Mouse (Mus musculus): Measurements from ENCODE around the gene Ccnf. TPM values are rescaled to one million over a fixed set of nuclear protein-coding genes. Genes with fewer than 3 reads are reported as not detected.

Ccnf gene
- 1 to 10 TPM; 8.0 to 8.6 TPM for total RNA-seq (2023)

DNA sequence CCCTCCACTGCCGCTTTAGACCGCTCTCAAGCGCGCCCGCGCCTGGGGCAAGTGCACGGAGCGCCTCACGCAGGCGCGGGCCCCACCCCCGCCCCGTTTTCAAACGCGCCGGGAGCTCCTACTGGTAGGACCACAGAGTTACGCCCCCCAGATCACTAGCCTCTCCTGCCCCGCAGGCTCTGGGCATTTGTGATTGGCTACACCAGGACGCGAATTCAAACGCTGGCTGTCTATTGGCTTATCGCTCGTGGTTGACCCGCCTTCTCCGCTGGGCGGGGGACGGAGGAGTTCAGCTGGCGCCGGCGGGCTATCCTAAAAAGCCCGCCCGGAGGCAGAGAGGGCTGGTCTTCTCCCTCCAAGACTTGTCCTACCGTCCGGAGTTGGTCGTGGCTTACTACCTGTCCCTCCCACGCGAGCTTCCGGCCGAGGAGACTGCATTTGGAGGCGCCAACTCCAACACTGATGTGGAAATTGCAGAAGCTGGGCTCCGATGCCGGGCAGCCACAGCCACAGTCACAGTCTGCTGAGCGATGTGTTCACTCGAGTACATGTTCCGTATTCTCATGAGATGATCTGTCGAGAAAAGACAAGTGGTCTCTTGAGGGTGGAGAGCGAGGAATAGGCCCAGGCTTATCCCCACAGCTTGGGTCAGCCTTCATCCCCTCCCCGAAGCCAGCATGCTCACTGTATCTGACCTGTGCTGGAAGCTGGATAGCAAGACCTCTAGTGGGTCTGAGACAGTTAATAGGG lies at the start of gene Ccnf:
Ccnf (minus strand) TSS at position 165 of the 750 bp plus-strand sequence.

DNA sequence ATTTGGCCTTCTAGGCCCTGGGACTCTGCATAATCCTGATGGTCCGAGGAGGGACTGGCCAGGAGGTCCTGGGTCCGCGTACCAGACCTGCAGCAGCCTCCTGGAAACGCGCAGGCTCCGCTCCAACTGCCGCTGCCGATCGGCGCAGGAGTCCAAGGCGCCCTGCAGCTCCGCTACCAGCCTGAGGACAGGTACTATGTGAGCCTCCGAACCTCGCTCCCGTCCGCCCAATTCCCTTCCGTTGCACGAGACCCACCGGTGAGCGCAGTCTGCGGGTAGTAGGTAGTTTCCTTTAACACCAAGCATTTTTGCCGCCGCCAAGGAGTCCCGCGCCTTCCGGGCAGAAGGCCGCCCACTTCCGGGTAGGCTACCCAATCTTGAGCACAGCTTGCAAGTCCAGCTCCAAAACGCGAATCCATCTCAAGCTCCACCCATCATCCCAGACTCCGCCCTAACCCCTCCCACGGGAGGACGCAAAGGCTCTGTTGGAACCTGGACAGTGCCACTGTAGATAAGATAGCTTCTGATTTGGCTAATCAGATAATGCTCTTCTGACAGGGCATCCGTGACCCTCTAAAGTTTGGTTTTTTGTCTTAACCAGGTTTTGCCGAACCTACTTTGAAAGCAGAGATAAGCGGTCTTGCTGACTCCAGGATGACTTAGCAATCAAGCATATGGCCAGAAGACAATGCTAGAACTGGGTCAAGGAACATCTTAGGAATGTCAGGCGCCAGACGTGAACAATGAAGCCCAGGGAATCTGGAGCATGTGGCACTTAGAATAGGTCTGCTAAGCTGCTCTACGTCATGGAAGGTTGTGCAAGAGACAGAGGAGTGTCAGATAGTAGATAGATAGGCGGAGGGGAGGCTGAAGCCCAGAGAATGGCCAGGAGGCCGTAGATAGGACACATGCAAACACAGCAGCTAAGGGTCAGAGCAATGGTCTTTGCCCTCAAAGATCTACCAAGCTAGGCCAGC lies 30.6 kb downstream of the Ccnf start, which contains the start of gene Tedc2:
Tedc2 (minus strand) TSS at position 417 of the 977 bp plus-strand sequence.

DNA sequence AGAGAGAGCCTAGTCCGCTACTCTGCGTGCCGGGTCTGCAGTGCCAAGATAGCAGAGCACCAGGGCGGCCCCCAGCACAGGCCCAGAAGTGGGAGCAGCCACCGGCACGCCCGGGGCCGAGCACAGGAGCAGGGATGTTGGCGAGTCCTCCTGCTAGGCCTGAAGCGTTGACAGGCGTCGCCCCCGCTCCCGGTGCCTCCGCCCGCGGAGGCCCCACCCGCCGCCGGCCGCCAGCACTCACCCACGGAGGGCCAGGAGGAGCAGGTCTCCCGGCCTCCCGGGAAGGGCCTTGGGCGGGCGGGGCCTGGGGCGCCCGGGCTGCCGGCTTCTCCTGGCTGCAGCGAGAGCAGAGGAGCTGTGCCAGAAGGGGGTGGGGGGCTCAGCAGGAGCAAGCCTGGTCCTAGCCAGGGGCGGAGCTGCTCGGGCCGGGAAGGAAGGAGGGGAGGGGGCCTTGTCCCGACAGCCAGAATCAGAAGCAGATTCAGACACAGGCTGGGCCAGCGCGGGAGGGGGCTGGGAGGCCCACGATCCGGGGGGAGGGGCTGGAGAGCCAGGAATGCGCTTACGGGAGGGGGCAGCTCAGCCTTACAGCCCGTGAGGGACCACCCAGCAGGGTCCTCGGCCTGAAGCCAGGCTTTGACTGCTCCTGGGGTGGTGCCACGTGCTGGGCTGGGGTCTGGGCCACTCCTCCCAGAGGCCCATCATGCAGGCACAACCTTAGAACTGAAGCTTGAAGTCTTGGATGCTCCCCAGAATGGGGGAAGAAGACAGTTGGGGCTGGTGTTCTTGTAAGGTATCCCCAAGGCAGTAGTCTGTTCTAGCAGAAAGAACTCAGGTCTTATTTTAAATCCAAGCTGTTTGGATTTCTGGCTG lies 42.0 kb downstream of the Ccnf start, which contains the start of gene Ntn3:
Ntn3 (minus strand) TSS at position 489 of the 873 bp plus-strand sequence.

GRCm38 (mm10) chr17:24205284-24205888 lies 45.9 kb downstream of the Ccnf start, which contains the start of gene Tbc1d24:
Gene Tbc1d24, minus strand, starts transcription at chr17:24205562.

Other genes starting within 250 kb of the Ccnf start
- gene Prss27, start 213.3 kb downstream of the Ccnf start, total RNA-seq (2023) = not detected
- 10 to 100 TPM; 34.4 to 38.7 TPM for gene Kctd5, start 178.0 kb downstream of the Ccnf start, total RNA-seq (2023)
- gene Pdpk1, start 100.6 kb downstream of the Ccnf start, total RNA-seq (2023) = 10 to 100 TPM; 67.8 to 80.7 TPM
- 10 to 100 TPM; 34.6 to 44.6 TPM for gene Amdhd2, start 87.7 kb downstream of the Ccnf start, total RNA-seq (2023)
- gene Atp6v0c, start 81.8 kb downstream of the Ccnf start, total RNA-seq (2023) = 100 to 1,000 TPM; 187 to 216 TPM
- 1 to 10 TPM; 1.3 to 1.6 TPM for gene Tbc1d24, start 45.9 kb downstream of the Ccnf start, total RNA-seq (2023)
- gene Ntn3, start 42.0 kb downstream of the Ccnf start, total RNA-seq (2023) = under 1 TPM; 0.12 to 0.46 TPM
- gene Tedc2, start 30.6 kb downstream of the Ccnf start, total RNA-seq (2023) = 10 to 100 TPM; 11.2 to 13.8 TPM
- gene Abca17, start 99.6 kb upstream of the Ccnf start, total RNA-seq (2023) = under 1 TPM in 1 of 2 experiments, not detected in 1; 0.42 TPM
- gene Abca3, start 100.5 kb upstream of the Ccnf start, total RNA-seq (2023) = 10 to 100 TPM; 64.0 to 67.1 TPM
- gene Rnps1, start 163.1 kb upstream of the Ccnf start, total RNA-seq (2023) = 100 to 1,000 TPM; 146 to 147 TPM
- 10 to 100 TPM; 31.8 to 32.7 TPM for gene Eci1, start 175.2 kb upstream of the Ccnf start, total RNA-seq (2023)
- gene Dnase1l2, start 191.6 kb upstream of the Ccnf start, total RNA-seq (2023) = 1 to 10 TPM; 6.0 to 6.6 TPM
- 10 to 100 TPM; 68.6 to 72.5 TPM for gene E4f1, start 218.8 kb upstream of the Ccnf start, total RNA-seq (2023)
- 10 to 100 TPM; 22.1 to 22.6 TPM for gene Pgp, start 218.9 kb upstream of the Ccnf start, total RNA-seq (2023)
- 1 to 10 TPM in 1 of 2 experiments, under 1 TPM in 1; 0.96 to 2.7 TPM for gene Bricd5, start 222.4 kb upstream of the Ccnf start, total RNA-seq (2023)
- gene Mlst8, start 227.6 kb upstream of the Ccnf start, total RNA-seq (2023) = 10 to 100 TPM; 24.9 to 30.6 TPM
- not detected for gene Caskin1, start 237.1 kb upstream of the Ccnf start, total RNA-seq (2023)